19 mouse cellular contexts compared by ENCODE assay signal in genomic region chr5:51527498-51528164, GRCm38 (mm10). TPM values are rescaled to one million over a fixed set of nuclear protein-coding genes. Genes with fewer than 3 reads are reported as not detected.
DNase-seq lines count a peak whose midpoint lies in the region; ATAC-seq and TF ChIP-seq lines count a peak whose summit lies in the region.
"Had no signal": no experiment of that assay in that cellular context is flagged by ENCODE, and none has a peak within 500 bp of the region (broad histone marks: within the 10 kb centered on the region; RNA-seq: fewer than 3 reads in every experiment).

No protein-coding gene starts in this region.

- no peaks in the 10 kb centered on the region for H3K9me3 ChIP-seq in kidney, embryonic 14.5 days (ENCODE audit: control insufficient read depth, low read length)
- H3K9me3 ChIP-seq: hindbrain, embryonic 13.5 days; neural tube, embryonic 12.5 days; stomach, embryonic 15.5 days had no signal

- H3K4me1 ChIP-seq in kidney, embryonic 14.5 days (ENCODE audit: control insufficient read depth, insufficient read depth, low read length): no peaks in the 10 kb centered on the region
- H3K4me1 ChIP-seq in liver, adult 2 months (ENCODE audit: control insufficient read depth, insufficient read depth, low read length): peaks cover 11% of the 10 kb centered on the region
- H3K4me1 ChIP-seq: hindbrain, embryonic 13.5 days; neural tube, embryonic 12.5 days; stomach, embryonic 15.5 days had no signal

- H3K9ac ChIP-seq in kidney, embryonic 14.5 days (ENCODE audit: low read depth, low read length): no peak overlapping the region
- no peak overlapping the region for H3K9ac ChIP-seq in liver, adult 2 months (ENCODE audit: low read depth, low read length)
- H3K9ac ChIP-seq: hindbrain, embryonic 13.5 days; neural tube, embryonic 12.5 days; stomach, embryonic 15.5 days had no signal

- DNase-seq in gastrocnemius, adult 2 months: no peak
- no peak for DNase-seq in gastrocnemius, postnatal 36 days
- peak; percentile 86 for DNase-seq in kidney, adult 11 months
- peak; percentile 93 for DNase-seq in liver, adult 2 months (ENCODE audit: extremely low read depth, low read depth, low spot score)
- peak; percentile 82 for DNase-seq in yolk sac, embryonic 10.5 days (ENCODE audit: low spot score)
- no peak for DNase-seq in lung, postnatal 4 days
- no peak for DNase-seq in urinary bladder, postnatal 25 days (ENCODE audit: low spot score)
- DNase-seq: cerebellum, adult 18-20 months; embryo, embryonic 11 days; gastrocnemius, postnatal 10 days; lung, adult 18-20 months; thymus, postnatal 25 days had no signal

- no peak for TF ChIP-seq POLR2A in liver, adult 2 months (IDR thresholded peaks at IDR 0.05; ENCODE audit: extremely low read depth, insufficient read depth, low read length)

- no peak overlapping the region for H3K4me3 ChIP-seq in gastrocnemius, adult 2 months
- no peak overlapping the region for H3K4me3 ChIP-seq in kidney, embryonic 14.5 days (ENCODE audit: low read length)
- H3K4me3 ChIP-seq in liver, adult 2 months (ENCODE audit: insufficient read depth, low read depth, low read length): no peak overlapping the region
- H3K4me3 ChIP-seq: hindbrain, embryonic 13.5 days; layer of hippocampus, adult 2 months; neural tube, embryonic 12.5 days; stomach, embryonic 15.5 days had no signal

- no peaks in the 10 kb centered on the region for H3K36me3 ChIP-seq in kidney, embryonic 14.5 days (ENCODE audit: control insufficient read depth, insufficient read depth, low read length)
- no peaks in the 10 kb centered on the region for H3K36me3 ChIP-seq in liver, adult 2 months (ENCODE audit: control insufficient read depth, insufficient read depth, low read length)
- H3K36me3 ChIP-seq: hindbrain, embryonic 13.5 days; neural tube, embryonic 12.5 days; stomach, embryonic 15.5 days had no signal

- no peak overlapping the region for H3K4me2 ChIP-seq in kidney, embryonic 14.5 days (replicated peaks; ENCODE audit: low read depth, low read length)
- H3K4me2 ChIP-seq: hindbrain, embryonic 13.5 days; neural tube, embryonic 12.5 days; stomach, embryonic 15.5 days had no signal

- intact Hi-C loops in gastrocnemius, adult 2 months (cut with DNase I): no loop called here
- intact Hi-C loops in gastrocnemius, postnatal 36 days (cut with DNase I): no loop called here

- peak overlapping the region; percentile 46; the same call in 1 of the 2 replicates for H3K27ac ChIP-seq in gastrocnemius, adult 2 months
- H3K27ac ChIP-seq in kidney, embryonic 14.5 days (ENCODE audit: low read depth, low read length): no peak overlapping the region
- peak overlapping the region; percentile 93 for H3K27ac ChIP-seq in liver, adult 2 months (replicated peaks; ENCODE audit: insufficient read depth, low read depth, low read length)
- H3K27ac ChIP-seq: hindbrain, embryonic 13.5 days; layer of hippocampus, adult 2 months; neural tube, embryonic 12.5 days; stomach, embryonic 15.5 days had no signal

- peaks cover 3% of the 10 kb centered on the region; the same call in 1 of the 2 replicates for H3K79me2 ChIP-seq in liver, adult 2 months (ENCODE audit: control insufficient read depth, insufficient read depth, low read length)

- 66% methylated on average over 5 of the region's 5 CpGs for WGBS in kidney, embryonic 14.5 days
- WGBS in liver, adult 2 months: 18% methylated on average over 5 of the region's 5 CpGs

- no peak for TF ChIP-seq CTCF in gastrocnemius, adult 2 months (IDR thresholded peaks at IDR 0.05)
- no peak for TF ChIP-seq CTCF in liver, adult 2 months (IDR thresholded peaks at IDR 0.05; ENCODE audit: low read depth, low read length)

- no peaks in the 10 kb centered on the region for H3K27me3 ChIP-seq in kidney, embryonic 14.5 days (ENCODE audit: control insufficient read depth, insufficient read depth, low read length)
- H3K27me3 ChIP-seq in liver, adult 2 months (ENCODE audit: control insufficient read depth, insufficient read depth, low read length): no peaks in the 10 kb centered on the region
- H3K27me3 ChIP-seq: CH12.LX; hindbrain, embryonic 13.5 days; neural tube, embryonic 12.5 days; stomach, embryonic 15.5 days had no signal

- no peak for ATAC-seq in kidney, embryonic 14.5 days (ENCODE audit: low FRiP score, low TSS enrichment)
- ATAC-seq: forebrain, embryonic 14.5 days had no signal

RNA-seq across cellular contexts. Expression of gene Ppargc1a, which starts 39.9 kb away (rescaled TPM):
- total RNA-seq in gastrocnemius, adult 2 months (2021): 10 to 100 TPM; 34.5 to 69.7 TPM
- 10 to 100 TPM; 32.1 to 59.9 TPM for total RNA-seq in gastrocnemius, postnatal 36 days (2021)
- polyA plus RNA-seq in kidney, embryonic 14.5 days (2014; fragmentation: Nextera tagmentation; extraction: Ambion mirVana): 8.3 and 15.8 TPM in 2 replicates
- 5.4 and 6.5 TPM in 2 replicates for total RNA-seq in liver, adult 2 months (2014; rRNA removed)
- polyA plus RNA-seq in liver, adult 2 months (2012; rRNA removed): 1.6 and 1.7 TPM in 2 replicates
- total RNA-seq: CH12.LX had no signal

Comparison
In these comparisons a context has a peak if more than half of its experiments do, and no peak if none do; other contexts are left out.
1. DNase-seq: peak in kidney, adult 11 months (single experiment), liver, adult 2 months (single experiment) and yolk sac, embryonic 10.5 days (single experiment); none in gastrocnemius, adult 2 months (single experiment), gastrocnemius, postnatal 36 days (0 of 2), lung, postnatal 4 days (0 of 2) and urinary bladder, postnatal 25 days (single experiment).